Mouse (Mus musculus) lung, adult 10 weeks (tissue): Measurements from ENCODE around the gene P2rx3. TPM values are rescaled to one million over a fixed set of nuclear protein-coding genes. Genes with fewer than 3 reads are reported as not detected.

ENCODE experiments used
- polyA plus RNA-seq: library from polyadenylated mRNA; stranded (reverse); fragments of 350-450 nt; fragmentation: Illumina TruSeq; extraction: RNeasy Lipid Tissue Mini Kit (QIAGEN cat#74804); gene quantifications from one replicate; pipeline ENCODE4 v1.2.3, GENCODE M21; 2014; ENCODE audit warnings: low read depth, low replicate concordance; ENCODE audit not compliant: insufficient read depth

The P2rx3 gene
- not detected for polyA plus RNA-seq

GRCm38 (mm10) chr2:85037047-85038026, at the start of gene P2rx3, which contains the start of gene Ssrp1:
Gene P2rx3, minus strand, starts transcription at chr2:85037462.
Gene Ssrp1, plus strand, starts transcription at chr2:85037234.

GRCm38 (mm10) chr2:85047596-85048167, 10.4 kb upstream of the P2rx3 start, which contains the start of gene Tnks1bp1:
Gene Tnks1bp1, plus strand, starts transcription at chr2:85048022.

GRCm38 (mm10) chr2:84987930-84988329, 49.3 kb downstream of the P2rx3 start, which contains the start of gene Prg3:
Gene Prg3, plus strand, starts transcription at chr2:84988215.

GRCm38 (mm10) chr2:84980188-84980587, 57.1 kb downstream of the P2rx3 start, which contains the start of gene Prg2:
Gene Prg2, plus strand, starts transcription at chr2:84980461.

Other genes with a start within 250 kb of the P2rx3 start
- 63.0 TPM for gene Ube2l6, start 238.6 kb downstream of the P2rx3 start, polyA plus RNA-seq
- 0.18 TPM for gene Smtnl1, start 214.8 kb downstream of the P2rx3 start, polyA plus RNA-seq
- gene Timm10, start 210.5 kb downstream of the P2rx3 start, polyA plus RNA-seq, result 25.9 TPM
- 4.2 TPM for gene Slc43a1, start 198.6 kb downstream of the P2rx3 start, polyA plus RNA-seq
- 1.1 TPM for gene Rtn4rl2, start 150.8 kb downstream of the P2rx3 start, polyA plus RNA-seq
- gene Slc43a3, start 100.9 kb downstream of the P2rx3 start, polyA plus RNA-seq, result 127 TPM
- gene Prg2, start 57.0 kb downstream of the P2rx3 start, polyA plus RNA-seq, result 0.52 TPM
- gene Prg3, start 49.2 kb downstream of the P2rx3 start, polyA plus RNA-seq, result not detected
- 56.9 TPM for gene Ssrp1, start 228 bp downstream of the P2rx3 start, polyA plus RNA-seq
- gene Tnks1bp1, start 10.6 kb upstream of the P2rx3 start, polyA plus RNA-seq, result 28.1 TPM
- 17.3 TPM for gene Aplnr, start 98.8 kb upstream of the P2rx3 start, polyA plus RNA-seq
- not detected for gene Lrrc55, start 159.7 kb upstream of the P2rx3 start, polyA plus RNA-seq